Mouse (Mus musculus): Measurements from ENCODE around the gene Rnf187.

Rnf187 gene

GRCm38 (mm10) chr11:58897485-58897884, 41.2 kb downstream of the Rnf187 start:
- DNase-seq (ENCODE audit: low read depth) = no peak

DNA sequence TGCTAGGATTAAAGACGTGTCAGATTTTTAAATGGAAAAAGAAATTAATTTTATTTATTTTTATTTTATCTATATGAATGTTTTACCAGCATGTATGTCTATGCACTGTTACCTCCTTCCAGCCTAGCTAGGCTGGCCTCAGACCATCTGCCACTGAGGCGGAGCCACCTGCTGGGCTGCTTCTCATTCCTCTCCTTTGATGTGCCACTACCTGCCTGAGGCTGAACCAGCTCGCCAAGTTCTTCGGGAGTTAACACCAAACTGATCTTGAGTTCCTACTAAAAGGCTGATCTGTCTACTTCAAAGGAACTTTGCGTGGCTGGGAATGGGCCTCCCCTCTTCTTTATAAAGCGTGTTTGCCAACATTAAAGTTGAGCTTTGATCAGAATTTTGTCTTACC, 44.3 kb downstream of the Rnf187 start:
- DNase-seq (ENCODE audit: low read depth) = no peak

- DNase-seq (ENCODE audit: low read depth) = no peak
These were observed 48.2 kb downstream of the Rnf187 start for GRCm38 (mm10) chr11:58890511-58890910.

DNA sequence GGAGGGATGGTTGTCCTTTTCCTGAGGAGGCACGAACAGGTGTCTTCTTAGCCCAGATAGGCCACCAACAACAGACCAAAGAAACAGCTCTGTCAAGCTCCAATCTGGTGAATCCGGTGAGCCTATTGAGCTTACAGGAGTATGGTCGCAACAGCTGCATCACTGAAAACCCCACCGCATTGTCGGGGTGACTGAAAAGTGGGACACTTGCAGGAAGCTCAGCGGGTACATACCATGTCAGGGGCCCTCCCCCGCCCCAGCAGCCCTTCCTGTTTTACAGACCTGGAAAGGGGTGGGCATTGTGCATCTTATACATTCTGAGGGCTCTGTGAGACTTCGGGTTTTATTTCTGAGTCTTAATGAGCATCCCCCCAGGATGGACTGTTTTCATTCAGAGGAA, 55.0 kb downstream of the Rnf187 start:
- DNase-seq (ENCODE audit: low read depth) = no peak
